Mouse (Mus musculus): ENCODE results near the gene Gjb5. TPM values are rescaled to one million over a fixed set of nuclear protein-coding genes. Genes with fewer than 3 reads are reported as not detected.

Gene Gjb5
- polyA plus RNA-seq, 1 experiment from 2014 or later = 0.38 TPM

DNA sequence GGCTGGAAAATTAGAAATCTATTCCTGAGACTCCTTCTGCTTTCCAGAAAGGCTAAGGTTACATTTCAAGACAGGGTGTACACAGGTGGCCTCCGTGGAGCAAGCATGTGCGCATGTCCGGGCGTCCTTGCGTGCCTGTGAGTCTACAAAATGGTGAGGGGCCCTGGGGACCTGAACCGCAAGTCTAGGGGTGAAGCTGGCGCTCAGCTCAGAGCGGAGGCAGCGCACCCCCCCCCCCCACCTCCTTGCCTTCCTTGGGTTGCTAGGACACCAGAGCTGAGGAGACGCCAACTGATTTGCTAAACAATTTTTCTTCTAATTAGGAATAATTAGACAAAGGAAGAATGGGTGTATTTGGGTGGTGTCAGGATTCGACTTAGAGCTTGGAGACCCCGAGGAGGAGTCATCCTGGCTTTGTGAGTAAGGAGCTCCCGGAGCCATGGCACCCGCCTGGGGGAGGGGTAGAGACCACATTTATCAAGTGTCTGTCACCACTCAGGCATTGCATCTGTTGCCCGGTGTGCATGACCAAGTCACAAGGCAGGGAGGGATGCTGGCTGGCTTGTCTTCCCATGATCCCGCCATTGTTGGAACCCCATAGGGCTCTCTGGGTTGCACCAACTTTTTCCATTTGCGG, 17.7 kb upstream of the Gjb5 start:
- no peaks in the 10 kb centered on the region for H3K9me3 ChIP-seq (ENCODE audit: control insufficient read depth, low read length)
- peaks cover 14 to 25% of the 10 kb centered on the region in 2 experiments for H3K4me1 ChIP-seq (ENCODE audit: control insufficient read depth in 2 of 2, insufficient read depth in 2 of 2, low read length in 2 of 2)
- H3K27ac ChIP-seq (replicated peaks in 1 of 2; ENCODE audit: control insufficient read depth in 1 of 2, insufficient read depth in 1 of 2, low read depth in 2 of 2, low read length in 2 of 2) = no peak overlapping the region
- ATAC-seq (ENCODE audit: insufficient number of reproducible peaks, insufficient read depth, low FRiP score, low read depth) = no peak
- no peak overlapping the region for H3K4me2 ChIP-seq (ENCODE audit: low read length)
- no peaks in the 10 kb centered on the region for H3K36me3 ChIP-seq (ENCODE audit: control insufficient read depth, insufficient read depth, low read length)
- 72% methylated on average over 17 of the region's 17 CpGs for WGBS
- H3K27me3 ChIP-seq (ENCODE audit: control insufficient read depth, insufficient read depth, low read length) = no peaks in the 10 kb centered on the region
- no peak overlapping the region for H3K4me3 ChIP-seq (ENCODE audit: control insufficient read depth in 1 of 2, insufficient read depth in 1 of 2, low read depth in 1 of 2, low read length in 2 of 2)
- H3K9ac ChIP-seq (ENCODE audit: low read length) = no peak overlapping the region

DNA sequence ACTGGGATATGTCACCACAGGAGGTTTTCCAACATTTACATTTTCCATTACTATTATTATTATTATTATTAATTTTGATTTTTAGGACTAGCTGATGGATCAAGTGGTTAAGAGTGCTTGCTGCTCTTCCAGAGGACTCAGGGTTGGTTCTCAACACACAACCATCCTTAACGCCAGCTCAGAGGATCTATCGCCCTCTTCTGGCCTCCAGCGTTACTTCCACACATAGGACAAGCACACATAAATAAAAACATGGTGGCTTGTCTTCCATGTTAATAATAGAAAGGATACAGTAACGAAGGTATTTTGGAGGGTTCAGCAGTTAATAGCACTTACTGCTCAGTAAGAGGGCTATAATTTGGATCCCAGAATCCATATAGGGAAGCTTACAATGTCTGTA, 16.7 kb upstream of the Gjb5 start:
- Histone ChIP-seq H3K4me2 (ENCODE audit: low read length) (no peak overlapping the region), H3K4me1 (ENCODE audit: control insufficient read depth in 2 of 2, insufficient read depth in 2 of 2, low read length in 2 of 2) (peaks cover 14 to 25% of the 10 kb centered on the region in 2 experiments), H3K4me3 (ENCODE audit: control insufficient read depth in 1 of 2, insufficient read depth in 1 of 2, low read depth in 1 of 2, low read length in 2 of 2) (no peak overlapping the region), H3K27me3 (ENCODE audit: control insufficient read depth, insufficient read depth, low read length) (no peaks in the 10 kb centered on the region), H3K36me3 (ENCODE audit: control insufficient read depth, insufficient read depth, low read length) (no peaks in the 10 kb centered on the region), H3K27ac (replicated peaks in 1 of 2; ENCODE audit: control insufficient read depth in 1 of 2, insufficient read depth in 1 of 2, low read depth in 2 of 2, low read length in 2 of 2) (no peak overlapping the region), H3K9ac (ENCODE audit: low read length) (no peak overlapping the region), H3K9me3 (ENCODE audit: control insufficient read depth, low read length) (no peaks in the 10 kb centered on the region)
- 78% methylated on average over 4 of the region's 4 CpGs for WGBS
- ATAC-seq (ENCODE audit: insufficient number of reproducible peaks, insufficient read depth, low FRiP score, low read depth) = no peak

DNA sequence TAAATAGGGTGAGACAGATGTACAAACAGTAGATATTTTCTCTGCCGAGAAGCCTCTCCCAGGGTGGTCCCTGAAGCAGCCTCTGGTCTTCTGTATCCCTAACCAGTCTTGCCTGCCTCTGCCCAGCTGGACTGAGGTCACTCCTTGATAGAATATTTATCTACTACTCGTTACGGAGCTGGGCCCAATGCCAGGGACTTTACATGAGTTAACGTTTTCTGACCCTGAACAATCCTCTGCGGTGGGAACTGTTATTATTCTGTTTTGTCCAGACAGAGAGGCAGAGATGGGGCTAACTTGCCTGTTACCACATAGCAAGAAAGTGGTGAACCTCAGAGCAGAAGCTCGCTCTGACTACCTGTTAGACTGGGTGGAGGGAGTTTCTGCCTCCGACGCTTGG, 15.5 kb upstream of the Gjb5 start:
- ATAC-seq (ENCODE audit: insufficient number of reproducible peaks, insufficient read depth, low FRiP score, low read depth) = no peak
- WGBS = 32% methylated on average over 8 of the region's 8 CpGs
- Histone ChIP-seq H3K27me3 (ENCODE audit: control insufficient read depth, insufficient read depth, low read length) (peaks cover 6% of the 10 kb centered on the region; the same call in 1 of the 2 replicates), H3K4me2 (ENCODE audit: low read length) (no peak overlapping the region), H3K9ac (ENCODE audit: low read length) (no peak overlapping the region), H3K4me1 (ENCODE audit: control insufficient read depth in 2 of 2, insufficient read depth in 2 of 2, low read length in 2 of 2) (peaks cover 18 to 25% of the 10 kb centered on the region in 2 experiments), H3K4me3 (ENCODE audit: control insufficient read depth in 1 of 2, insufficient read depth in 1 of 2, low read depth in 1 of 2, low read length in 2 of 2) (no peak overlapping the region), H3K27ac (replicated peaks in 1 of 2; ENCODE audit: control insufficient read depth in 1 of 2, insufficient read depth in 1 of 2, low read depth in 2 of 2, low read length in 2 of 2) (no peak overlapping the region), H3K9me3 (ENCODE audit: control insufficient read depth, low read length) (no peaks in the 10 kb centered on the region), H3K36me3 (ENCODE audit: control insufficient read depth, insufficient read depth, low read length) (no peaks in the 10 kb centered on the region)

DNA sequence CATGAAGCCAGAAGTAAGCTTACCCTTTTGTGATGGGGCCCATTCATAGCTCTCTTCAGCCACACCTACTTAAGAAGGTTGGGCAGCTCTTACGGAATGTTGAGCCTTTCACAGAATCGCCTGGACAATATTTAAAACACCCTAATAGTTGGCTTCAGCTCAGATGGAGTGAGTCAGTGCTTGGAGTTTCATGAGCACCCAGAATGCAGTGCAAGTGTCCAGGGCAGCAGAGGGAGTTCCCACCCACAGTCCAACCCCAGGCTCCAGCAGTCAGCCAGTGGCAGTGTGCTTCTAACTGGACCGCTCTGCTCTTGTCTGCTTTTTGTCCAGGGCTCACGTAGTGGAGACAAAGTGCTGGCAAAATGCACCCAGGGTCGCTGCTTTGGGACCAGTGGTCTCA, 13.6 kb upstream of the Gjb5 start:
- no peaks in the 10 kb centered on the region for H3K9me3 ChIP-seq (ENCODE audit: control insufficient read depth, low read length)
- H3K4me2 ChIP-seq (ENCODE audit: low read length) = no peak overlapping the region
- H3K36me3 ChIP-seq (ENCODE audit: control insufficient read depth, insufficient read depth, low read length) = no peaks in the 10 kb centered on the region
- H3K9ac ChIP-seq (ENCODE audit: low read length) = no peak overlapping the region
- peak overlapping the region; percentile 17 to 33; a peak in 1 of 4 replicates for H3K27ac ChIP-seq (replicated peaks in 1 of 2; ENCODE audit: control insufficient read depth in 1 of 2, insufficient read depth in 1 of 2, low read depth in 2 of 2, low read length in 2 of 2)
- H3K27me3 ChIP-seq (ENCODE audit: control insufficient read depth, insufficient read depth, low read length) = peaks cover 6% of the 10 kb centered on the region; the same call in 1 of the 2 replicates
- 37% methylated on average over 5 of the region's 5 CpGs for WGBS
- no peak for ATAC-seq (ENCODE audit: insufficient number of reproducible peaks, insufficient read depth, low FRiP score, low read depth)
- no peak overlapping the region for H3K4me3 ChIP-seq (ENCODE audit: control insufficient read depth in 1 of 2, insufficient read depth in 1 of 2, low read depth in 1 of 2, low read length in 2 of 2)
- peaks cover 18 to 30% of the 10 kb centered on the region in 2 experiments for H3K4me1 ChIP-seq (ENCODE audit: control insufficient read depth in 2 of 2, insufficient read depth in 2 of 2, low read length in 2 of 2)

DNA sequence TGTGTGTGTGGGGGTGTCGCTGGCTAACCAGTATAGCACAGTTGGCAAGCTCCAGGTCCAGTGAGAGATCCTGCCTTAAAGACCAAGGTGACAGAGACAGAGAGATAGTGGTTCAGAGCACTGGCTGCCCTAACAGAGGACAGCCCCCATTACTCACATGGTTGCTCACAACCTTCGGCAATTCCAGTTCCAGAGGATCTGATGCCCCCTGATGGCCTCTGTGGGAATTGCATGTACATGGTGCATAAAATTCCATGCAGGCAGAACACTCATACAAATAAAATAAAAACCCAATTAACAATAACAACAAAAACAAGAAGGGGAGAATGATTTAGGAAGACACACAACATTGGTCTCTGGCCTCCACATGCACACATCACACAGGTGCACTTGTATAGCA, 12.5 kb upstream of the Gjb5 start:
- no peak overlapping the region for H3K9ac ChIP-seq (ENCODE audit: low read length)
- H3K27ac ChIP-seq (replicated peaks in 1 of 2; ENCODE audit: control insufficient read depth in 1 of 2, insufficient read depth in 1 of 2, low read depth in 2 of 2, low read length in 2 of 2) = no peak overlapping the region
- WGBS = 65% methylated on average over 2 of the region's 2 CpGs
- ATAC-seq (ENCODE audit: insufficient number of reproducible peaks, insufficient read depth, low FRiP score, low read depth) = no peak
- peaks cover 6% of the 10 kb centered on the region; the same call in 1 of the 2 replicates for H3K27me3 ChIP-seq (ENCODE audit: control insufficient read depth, insufficient read depth, low read length)
- no peak overlapping the region for H3K4me2 ChIP-seq (ENCODE audit: low read length)
- H3K4me3 ChIP-seq (ENCODE audit: control insufficient read depth in 1 of 2, insufficient read depth in 1 of 2, low read depth in 1 of 2, low read length in 2 of 2) = no peak overlapping the region
- no peaks in the 10 kb centered on the region for H3K36me3 ChIP-seq (ENCODE audit: control insufficient read depth, insufficient read depth, low read length)
- peaks cover 18 to 29% of the 10 kb centered on the region in 2 experiments for H3K4me1 ChIP-seq (ENCODE audit: control insufficient read depth in 2 of 2, insufficient read depth in 2 of 2, low read length in 2 of 2)
- H3K9me3 ChIP-seq (ENCODE audit: control insufficient read depth, low read length) = no peaks in the 10 kb centered on the region

DNA sequence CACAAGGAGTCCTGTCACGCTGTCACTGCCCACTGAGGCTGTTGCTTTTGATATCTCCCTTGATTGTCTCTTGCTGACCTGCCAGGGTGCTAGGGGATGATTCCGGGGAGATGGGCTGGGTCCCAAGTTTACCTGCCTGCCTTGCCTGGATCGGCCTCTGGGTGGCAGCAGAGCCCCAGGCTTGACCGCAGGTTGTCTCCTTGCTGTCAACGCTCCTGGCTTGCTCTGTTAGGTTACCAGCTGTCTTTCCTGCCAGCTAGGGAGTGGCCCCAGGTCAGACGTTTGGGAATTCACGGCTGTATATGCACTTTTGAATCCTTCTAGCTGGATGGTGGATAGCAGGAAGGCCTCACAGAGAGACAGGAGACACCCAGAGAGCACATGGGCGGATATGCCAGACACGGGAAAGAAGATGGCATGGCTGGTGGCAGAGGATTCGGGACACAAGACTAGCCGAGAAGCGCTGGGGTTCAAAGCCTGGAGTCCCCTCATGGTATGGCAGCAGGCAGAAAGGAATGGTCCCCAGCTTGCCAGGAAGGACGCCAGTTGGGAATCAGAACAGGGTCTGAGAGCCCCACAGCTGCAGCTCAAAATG, 10.5 kb upstream of the Gjb5 start:
- H3K9me3 ChIP-seq (ENCODE audit: control insufficient read depth, low read length) = no peaks in the 10 kb centered on the region
- no peak overlapping the region for H3K27ac ChIP-seq (replicated peaks in 1 of 2; ENCODE audit: control insufficient read depth in 1 of 2, insufficient read depth in 1 of 2, low read depth in 2 of 2, low read length in 2 of 2)
- peaks cover 21 to 27% of the 10 kb centered on the region in 2 experiments for H3K4me1 ChIP-seq (ENCODE audit: control insufficient read depth in 2 of 2, insufficient read depth in 2 of 2, low read length in 2 of 2)
- 29% methylated on average over 13 of the region's 13 CpGs for WGBS
- no peak overlapping the region for H3K9ac ChIP-seq (ENCODE audit: low read length)
- H3K27me3 ChIP-seq (ENCODE audit: control insufficient read depth, insufficient read depth, low read length) = peaks cover 6% of the 10 kb centered on the region; the same call in 1 of the 2 replicates
- ATAC-seq (ENCODE audit: insufficient number of reproducible peaks, insufficient read depth, low FRiP score, low read depth) = no peak; the same call in 1 of the 2 replicates
- 0 out of 2 replicates have a peak overlapping the region, but pooled peaks have one; percentile 16 for H3K4me2 ChIP-seq (ENCODE audit: low read length)
- no peaks in the 10 kb centered on the region for H3K36me3 ChIP-seq (ENCODE audit: control insufficient read depth, insufficient read depth, low read length)
- no peak overlapping the region for H3K4me3 ChIP-seq (ENCODE audit: control insufficient read depth in 1 of 2, insufficient read depth in 1 of 2, low read depth in 1 of 2, low read length in 2 of 2)

DNA sequence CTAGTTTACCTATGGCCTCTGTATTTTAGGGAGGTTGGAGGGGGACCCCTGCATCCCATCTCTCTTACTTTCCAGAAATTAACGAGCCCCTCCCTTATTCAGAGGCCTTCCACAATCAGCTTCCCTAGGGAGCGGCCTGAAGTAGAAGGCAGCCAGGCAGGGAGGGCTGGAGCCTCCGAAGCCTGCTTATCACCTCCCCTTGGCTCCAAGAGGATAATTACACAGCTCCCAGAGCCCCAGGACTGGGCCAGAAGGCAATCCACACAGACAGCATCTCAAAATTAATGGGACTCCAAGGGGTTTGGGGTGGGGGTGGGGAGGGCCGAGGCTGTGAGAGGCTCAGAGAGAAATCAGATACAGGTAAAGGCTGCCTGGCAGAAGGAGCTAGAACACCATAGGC, 7.9 kb upstream of the Gjb5 start:
- peaks cover 6% of the 10 kb centered on the region; the same call in 1 of the 2 replicates for H3K27me3 ChIP-seq (ENCODE audit: control insufficient read depth, insufficient read depth, low read length)
- no peak overlapping the region for H3K4me2 ChIP-seq (ENCODE audit: low read length)
- H3K4me3 ChIP-seq (ENCODE audit: control insufficient read depth in 1 of 2, insufficient read depth in 1 of 2, low read depth in 1 of 2, low read length in 2 of 2) = no peak overlapping the region
- no peaks in the 10 kb centered on the region for H3K9me3 ChIP-seq (ENCODE audit: control insufficient read depth, low read length)
- WGBS = 11% methylated on average over 4 of the region's 4 CpGs
- no peak for ATAC-seq (ENCODE audit: insufficient number of reproducible peaks, insufficient read depth, low FRiP score, low read depth)
- H3K9ac ChIP-seq (ENCODE audit: low read length) = no peak overlapping the region
- H3K36me3 ChIP-seq (ENCODE audit: control insufficient read depth, insufficient read depth, low read length) = no peaks in the 10 kb centered on the region
- H3K4me1 ChIP-seq (ENCODE audit: control insufficient read depth in 2 of 2, insufficient read depth in 2 of 2, low read length in 2 of 2) = peaks cover 11% of the 10 kb centered on the region in 2 experiments
- 0 out of 4 replicates have a peak overlapping the region, but pooled peaks of 1 of the 2 experiments have one; percentile 28 for H3K27ac ChIP-seq (replicated peaks in 1 of 2; ENCODE audit: control insufficient read depth in 1 of 2, insufficient read depth in 1 of 2, low read depth in 2 of 2, low read length in 2 of 2)
